Mouse (Mus musculus) small intestine, adult 2 months (tissue): ENCODE data around the gene BC049730.

Experiments used
- CTCF ChIP-seq: fragments of 200-500 bp; IDR thresholded peaks from 2 replicates; pipeline ENCODE4 v1.5.1; 2012; ENCODE audit warnings: low read depth, mild to moderate bottlenecking, control low read depth, inconsistent platforms, low read length, moderate library complexity, mixed read lengths; ENCODE audit not compliant: insufficient replicate concordance, insufficient read length; ENCODE audit errors: extremely low read depth
- POLR2A ChIP-seq: fragments of 200-500 bp; IDR thresholded peaks from 2 replicates; pipeline ENCODE4 v1.6.1; 2012; ENCODE audit warnings: low read depth, mild to moderate bottlenecking, control low read depth, inconsistent platforms, low read length, moderate library complexity

GRCm38 (mm10) chr7:24676575-24676974 lies 32.5 kb upstream of the BC049730 start, which contains the start of gene Tex101:
- no peak for TF ChIP-seq POLR2A
- no peak for TF ChIP-seq CTCF
